Comparison of ENCODE assay signal across 8 mouse cellular contexts in the genomic region with DNA sequence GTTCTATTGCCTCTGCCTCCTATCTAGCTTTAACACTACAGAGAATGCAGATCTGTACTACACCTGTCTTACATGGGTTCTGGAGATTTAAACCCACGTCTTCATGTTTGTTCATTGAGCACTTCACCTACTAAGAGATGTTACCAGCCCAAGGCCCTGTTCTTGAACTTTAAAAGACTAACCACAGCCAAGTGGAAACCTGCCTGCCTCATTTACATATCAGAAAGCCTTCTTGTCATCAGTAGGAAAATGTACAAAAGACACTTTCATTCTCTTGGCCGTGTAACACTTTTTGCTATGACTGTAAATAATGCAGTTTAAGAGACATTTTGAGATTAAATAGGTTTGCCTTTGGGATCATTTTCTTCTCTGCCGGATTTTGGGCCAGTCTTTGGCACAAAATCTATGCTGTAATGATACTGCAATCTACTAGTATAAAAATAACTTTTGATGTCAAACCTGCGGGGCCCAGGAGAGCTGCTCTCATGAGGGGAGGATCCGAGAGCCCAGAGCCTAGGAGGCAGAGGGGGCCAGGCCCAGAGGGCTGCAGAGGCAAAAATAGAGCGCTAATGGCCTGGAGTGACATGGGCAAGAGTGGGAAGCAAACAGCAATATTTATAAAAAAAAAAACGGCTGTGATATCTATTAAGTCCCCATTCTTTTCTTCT.
DNase-seq lines count a peak whose midpoint lies in the region; ATAC-seq and TF ChIP-seq lines count a peak whose summit lies in the region.

No protein-coding gene starts in this region.

- H3K4me1 ChIP-seq in neural tube, embryonic 13.5 days (replicated peaks): no peaks in the 10 kb centered on the region
- 0 out of 2 replicates have a peak, but pooled peaks cover 3% of the 10 kb centered on the region for H3K4me1 ChIP-seq in heart, embryonic 15.5 days (replicated peaks)
- no peaks in the 10 kb centered on the region for H3K4me1 ChIP-seq in stomach, postnatal 0 days (replicated peaks; ENCODE audit: control insufficient read depth, insufficient read depth)

- no peak for ATAC-seq in neural tube, embryonic 13.5 days (ENCODE audit: low read depth)
- peak; percentile 73 for ATAC-seq in heart, embryonic 15.5 days (replicated peaks; ENCODE audit: insufficient number of reproducible peaks, insufficient read depth, low FRiP score, low read depth)
- no peak for ATAC-seq in stomach, postnatal 0 days (ENCODE audit: low FRiP score, low TSS enrichment)

- WGBS in neural tube, embryonic 13.5 days: 78% methylated on average over 7 of the region's 7 CpGs
- WGBS in heart, embryonic 15.5 days: 36% methylated on average over 7 of the region's 7 CpGs
- 57% methylated on average over 7 of the region's 7 CpGs for WGBS in stomach, postnatal 0 days

- no peak overlapping the region for H3K9ac ChIP-seq in neural tube, embryonic 13.5 days
- 0 out of 2 replicates have a peak overlapping the region, but pooled peaks have one; percentile 34 for H3K9ac ChIP-seq in heart, embryonic 15.5 days
- H3K9ac ChIP-seq in stomach, postnatal 0 days (ENCODE audit: low read length): no peak overlapping the region

- intact Hi-C loops in heart, postnatal 25 days (cut with DNase I): no loop called here

- H3K4me3 ChIP-seq in neural tube, embryonic 13.5 days: no peak overlapping the region
- peak overlapping the region; percentile 49 for H3K4me3 ChIP-seq in heart, embryonic 15.5 days
- peak overlapping the region; percentile 28; the same call in 1 of the 2 replicates for H3K4me3 ChIP-seq in stomach, postnatal 0 days (ENCODE audit: low read depth, low read length)

- TF ChIP-seq EP300 in stomach, postnatal 0 days (optimal IDR thresholded peaks at IDR 0.05): no peak

- H3K27me3 ChIP-seq in neural tube, embryonic 13.5 days: no peaks in the 10 kb centered on the region
- H3K27me3 ChIP-seq in heart, embryonic 15.5 days: no peaks in the 10 kb centered on the region
- H3K27me3 ChIP-seq in stomach, postnatal 0 days (ENCODE audit: control insufficient read depth, insufficient read depth, low read length): no peaks in the 10 kb centered on the region

- peak overlapping the region; percentile 43; the same call in 1 of the 2 replicates for H3K4me2 ChIP-seq in neural tube, embryonic 13.5 days
- H3K4me2 ChIP-seq in heart, embryonic 15.5 days: peak overlapping the region; percentile 55
- H3K4me2 ChIP-seq in stomach, postnatal 0 days (replicated peaks; ENCODE audit: low read depth): peak overlapping the region; percentile 45; the same call in 1 of the 2 replicates

- H3K36me3 ChIP-seq in neural tube, embryonic 13.5 days: no peaks in the 10 kb centered on the region
- no peaks in the 10 kb centered on the region for H3K36me3 ChIP-seq in heart, embryonic 15.5 days
- H3K36me3 ChIP-seq in stomach, postnatal 0 days (ENCODE audit: control insufficient read depth, insufficient read depth, low read length): no peaks in the 10 kb centered on the region

- H3K9me3 ChIP-seq in neural tube, embryonic 13.5 days: no peaks in the 10 kb centered on the region
- no peaks in the 10 kb centered on the region for H3K9me3 ChIP-seq in heart, embryonic 15.5 days (replicated peaks)
- H3K9me3 ChIP-seq in stomach, postnatal 0 days (ENCODE audit: control insufficient read depth, low read length): no peaks in the 10 kb centered on the region

- TF ChIP-seq CTCF in stomach, postnatal 0 days (IDR thresholded peaks at IDR 0.05; ENCODE audit: low read depth): no peak

- H3K27ac ChIP-seq in neural tube, embryonic 13.5 days (replicated peaks): no peak overlapping the region
- H3K27ac ChIP-seq in heart, embryonic 15.5 days: no peak overlapping the region
- no peak overlapping the region for H3K27ac ChIP-seq in stomach, postnatal 0 days (replicated peaks)

- peak; percentile 92 for DNase-seq in heart, adult 11 months
- DNase-seq in heart, postnatal 25 days (ENCODE audit: low spot score): no peak
- no peak for DNase-seq in neural tube, embryonic 10.5 days (ENCODE audit: extremely low spot score, low spot score)
- no peak for DNase-seq in stomach, postnatal 0 days (ENCODE audit: low spot score)
- DNase-seq in embryo, embryonic 11 days: no peak
- no peak for DNase-seq in ovary, adult 18-20 months (ENCODE audit: low spot score)
